Mouse (Mus musculus): ENCODE measurements around the gene Card10. TPM values are rescaled to one million over a fixed set of nuclear protein-coding genes. Genes with fewer than 3 reads are reported as not detected.

The Card10 gene
- polyA plus RNA-seq, 2 experiments, result 5.1 to 9.0 TPM

- H3K9me3 ChIP-seq (ENCODE audit: control insufficient read depth, low read length), result no peaks in the 10 kb centered on the region
- H3K36me3 ChIP-seq (ENCODE audit: control insufficient read depth, insufficient read depth, low read length), result no peaks in the 10 kb centered on the region
- ATAC-seq (ENCODE audit: low FRiP score, low read depth) (no peak), DNase-seq (ENCODE audit: low spot score) (no peak)
- peaks cover 13% of the 10 kb centered on the region for H3K4me1 ChIP-seq (ENCODE audit: control insufficient read depth, insufficient read depth, low read length)
- 52% methylated on average over 3 of the region's 3 CpGs for WGBS
- H3K27ac ChIP-seq (replicated peaks; ENCODE audit: low read depth, low read length), result no peak overlapping the region
- no peak overlapping the region for H3K9ac ChIP-seq (ENCODE audit: low read depth, low read length, severe bottlenecking)
- TF ChIP-seq POLR2A (IDR thresholded peaks at IDR 0.05; ENCODE audit: borderline replicate concordance, extremely low read depth, insufficient read depth, insufficient read length), result no peak
- no peak overlapping the region for H3K4me3 ChIP-seq (replicated peaks; ENCODE audit: low read length)
- H3K4me2 ChIP-seq (replicated peaks; ENCODE audit: low read depth, low read length, severe bottlenecking), result no peak overlapping the region
- H3K27me3 ChIP-seq (ENCODE audit: control insufficient read depth, insufficient read depth, low read length), result peaks cover 33% of the 10 kb centered on the region
These were observed 4.3 kb upstream of the Card10 start for GRCm38 (mm10) chr15:78807141-78807540.

- no peak overlapping the region for H3K4me2 ChIP-seq (replicated peaks; ENCODE audit: low read depth, low read length, severe bottlenecking)
These were observed 3.8 kb upstream of the Card10 start for GRCm38 (mm10) chr15:78806614-78807013.

GRCm38 (mm10) chr15:78805351-78805750 lies 2.5 kb upstream of the Card10 start:
- no peak overlapping the region for H3K9ac ChIP-seq (ENCODE audit: low read depth, low read length, severe bottlenecking)
- H3K27ac ChIP-seq (replicated peaks; ENCODE audit: low read depth, low read length), result no peak overlapping the region
- peaks cover 51% of the 10 kb centered on the region for H3K27me3 ChIP-seq (ENCODE audit: control insufficient read depth, insufficient read depth, low read length)
- H3K4me3 ChIP-seq (replicated peaks; ENCODE audit: low read length), result no peak overlapping the region
- WGBS, result 68% methylated on average over 2 of the region's 2 CpGs
- no peak overlapping the region for H3K4me2 ChIP-seq (replicated peaks; ENCODE audit: low read depth, low read length, severe bottlenecking)
- ATAC-seq (ENCODE audit: low FRiP score, low read depth) (no peak), DNase-seq (ENCODE audit: low spot score) (no peak)
- H3K36me3 ChIP-seq (ENCODE audit: control insufficient read depth, insufficient read depth, low read length), result no peaks in the 10 kb centered on the region
- peaks cover 13% of the 10 kb centered on the region for H3K4me1 ChIP-seq (ENCODE audit: control insufficient read depth, insufficient read depth, low read length)
- TF ChIP-seq POLR2A (IDR thresholded peaks at IDR 0.05; ENCODE audit: borderline replicate concordance, extremely low read depth, insufficient read depth, insufficient read length), result no peak
- H3K9me3 ChIP-seq (ENCODE audit: control insufficient read depth, low read length), result no peaks in the 10 kb centered on the region

More at GRCm38 (mm10) chr15:78806614-78807013, 3.8 kb upstream of the Card10 start:
- no peak for ATAC-seq (ENCODE audit: low FRiP score, low read depth)
- no peak for TF ChIP-seq POLR2A (IDR thresholded peaks at IDR 0.05; ENCODE audit: borderline replicate concordance, extremely low read depth, insufficient read depth, insufficient read length)
- H3K27ac ChIP-seq (replicated peaks; ENCODE audit: low read depth, low read length), result no peak overlapping the region
- H3K9me3 ChIP-seq (ENCODE audit: control insufficient read depth, low read length), result no peaks in the 10 kb centered on the region
- H3K4me3 ChIP-seq (replicated peaks; ENCODE audit: low read length), result no peak overlapping the region
- peaks cover 39% of the 10 kb centered on the region for H3K27me3 ChIP-seq (ENCODE audit: control insufficient read depth, insufficient read depth, low read length)
- DNase-seq (ENCODE audit: low spot score), result no peak
- H3K9ac ChIP-seq (ENCODE audit: low read depth, low read length, severe bottlenecking), result no peak overlapping the region
- H3K36me3 ChIP-seq (ENCODE audit: control insufficient read depth, insufficient read depth, low read length), result no peaks in the 10 kb centered on the region
- WGBS, result 29% methylated on average over 2 of the region's 2 CpGs
- peaks cover 13% of the 10 kb centered on the region for H3K4me1 ChIP-seq (ENCODE audit: control insufficient read depth, insufficient read depth, low read length)

- Histone ChIP-seq H3K9ac (ENCODE audit: low read depth, low read length, severe bottlenecking) (no peak overlapping the region), H3K27ac (replicated peaks; ENCODE audit: low read depth, low read length) (no peak overlapping the region), H3K4me1 (ENCODE audit: control insufficient read depth, insufficient read depth, low read length) (peaks cover 4% of the 10 kb centered on the region; the same call in 1 of the 2 replicates), H3K9me3 (ENCODE audit: control insufficient read depth, low read length) (no peaks in the 10 kb centered on the region), H3K36me3 (ENCODE audit: control insufficient read depth, insufficient read depth, low read length) (no peaks in the 10 kb centered on the region), H3K4me2 (replicated peaks; ENCODE audit: low read depth, low read length, severe bottlenecking) (no peak overlapping the region), H3K4me3 (replicated peaks; ENCODE audit: low read length) (no peak overlapping the region), H3K27me3 (ENCODE audit: control insufficient read depth, insufficient read depth, low read length) (peaks cover 57% of the 10 kb centered on the region)
- DNase-seq (ENCODE audit: low spot score) (no peak), ATAC-seq (ENCODE audit: low FRiP score, low read depth) (no peak)
- WGBS, result 11% methylated on average over 6 of the region's 6 CpGs
- no peak for TF ChIP-seq POLR2A (IDR thresholded peaks at IDR 0.05; ENCODE audit: borderline replicate concordance, extremely low read depth, insufficient read depth, insufficient read length)
These were observed 1.5 kb upstream of the Card10 start for GRCm38 (mm10) chr15:78804326-78804725.

- 9% methylated on average over 8 of the region's 8 CpGs for WGBS
- no peak overlapping the region for H3K9ac ChIP-seq (ENCODE audit: low read depth, low read length, severe bottlenecking)
- no peaks in the 10 kb centered on the region for H3K9me3 ChIP-seq (ENCODE audit: control insufficient read depth, low read length)
- H3K4me3 ChIP-seq (replicated peaks; ENCODE audit: low read length), result no peak overlapping the region
- H3K36me3 ChIP-seq (ENCODE audit: control insufficient read depth, insufficient read depth, low read length), result no peaks in the 10 kb centered on the region
- DNase-seq (ENCODE audit: low spot score) (no peak), ATAC-seq (ENCODE audit: low FRiP score, low read depth) (no peak)
- H3K4me2 ChIP-seq (replicated peaks; ENCODE audit: low read depth, low read length, severe bottlenecking), result no peak overlapping the region
- no peak for TF ChIP-seq POLR2A (IDR thresholded peaks at IDR 0.05; ENCODE audit: borderline replicate concordance, extremely low read depth, insufficient read depth, insufficient read length)
- H3K27ac ChIP-seq (replicated peaks; ENCODE audit: low read depth, low read length), result no peak overlapping the region
- peaks cover 64% of the 10 kb centered on the region for H3K27me3 ChIP-seq (ENCODE audit: control insufficient read depth, insufficient read depth, low read length)
- peaks cover 3% of the 10 kb centered on the region; the same call in 1 of the 2 replicates for H3K4me1 ChIP-seq (ENCODE audit: control insufficient read depth, insufficient read depth, low read length)
These were observed 658 bp upstream of the Card10 start for GRCm38 (mm10) chr15:78803499-78803900.
